Mouse (Mus musculus): Measurements from ENCODE around the gene Pah.
A peak's percentile ranks its signal among the peaks of the same experiment; 100 is the strongest.

Pah gene

GRCm38 (mm10) chr10:87520401-87521116 lies 1.0 kb upstream of the Pah start:
- TF ChIP-seq POU5F1 (IDR thresholded peaks at IDR 0.05; ENCODE audit: borderline replicate concordance, low read length) (no peak), NANOG (IDR thresholded peaks at IDR 0.05; ENCODE audit: borderline replicate concordance, low read length) (no peak), CTCF (conservative IDR thresholded peaks at IDR 0.05; ENCODE audit: low read length) (no peak)
- H3K36me3 ChIP-seq (ENCODE audit: insufficient read depth, low read length): no peaks in the 10 kb centered on the region

GRCm38 (mm10) chr10:87534172-87534571 lies 12.6 kb downstream of the Pah start:
- no peaks in the 10 kb centered on the region for H3K4me1 ChIP-seq (replicated peaks; ENCODE audit: low read depth, low read length)
- no peak for TF ChIP-seq NANOG (IDR thresholded peaks at IDR 0.05; ENCODE audit: borderline replicate concordance, low read length)

More at GRCm38 (mm10) chr10:87520401-87521116, 1.0 kb upstream of the Pah start:
- no peaks in the 10 kb centered on the region for H3K27me3 ChIP-seq (ENCODE audit: insufficient read depth, low read length)
- H3K4me1 ChIP-seq (replicated peaks; ENCODE audit: low read depth, low read length): no peaks in the 10 kb centered on the region
- no peak overlapping the region for H3K4me3 ChIP-seq (replicated peaks; ENCODE audit: low read length)
- no peaks in the 10 kb centered on the region for H3K9me3 ChIP-seq (ENCODE audit: low read length)

GRCm38 (mm10) chr10:87545759-87546158 lies 24.2 kb downstream of the Pah start:
- Histone ChIP-seq H3K27me3 (ENCODE audit: insufficient read depth, low read length) (no peaks in the 10 kb centered on the region), H3K4me3 (replicated peaks; ENCODE audit: low read length) (no peak overlapping the region), H3K36me3 (ENCODE audit: insufficient read depth, low read length) (no peaks in the 10 kb centered on the region), H3K9me3 (ENCODE audit: low read length) (peaks cover 11% of the 10 kb centered on the region), H3K4me1 (replicated peaks; ENCODE audit: low read depth, low read length) (no peaks in the 10 kb centered on the region)
- TF ChIP-seq POU5F1 (IDR thresholded peaks at IDR 0.05; ENCODE audit: borderline replicate concordance, low read length): no peak
- TF ChIP-seq NANOG (IDR thresholded peaks at IDR 0.05; ENCODE audit: borderline replicate concordance, low read length): no peak
- no peak for TF ChIP-seq CTCF (conservative IDR thresholded peaks at IDR 0.05; ENCODE audit: low read length)

More at GRCm38 (mm10) chr10:87534172-87534571, 12.6 kb downstream of the Pah start:
- Histone ChIP-seq H3K4me3 (replicated peaks; ENCODE audit: low read length) (no peak overlapping the region), H3K9me3 (ENCODE audit: low read length) (no peaks in the 10 kb centered on the region), H3K27me3 (ENCODE audit: insufficient read depth, low read length) (no peaks in the 10 kb centered on the region), H3K36me3 (ENCODE audit: insufficient read depth, low read length) (no peaks in the 10 kb centered on the region)

GRCm38 (mm10) chr10:87546299-87547234 lies 25.0 kb downstream of the Pah start:
- H3K9me3 ChIP-seq (ENCODE audit: low read length): peaks cover 11% of the 10 kb centered on the region
- no peaks in the 10 kb centered on the region for H3K36me3 ChIP-seq (ENCODE audit: insufficient read depth, low read length)
- TF ChIP-seq CTCF (conservative IDR thresholded peaks at IDR 0.05; ENCODE audit: low read length) (no peak), NANOG (IDR thresholded peaks at IDR 0.05; ENCODE audit: borderline replicate concordance, low read length) (no peak), POU5F1 (IDR thresholded peaks at IDR 0.05; ENCODE audit: borderline replicate concordance, low read length) (no peak)
- no peaks in the 10 kb centered on the region for H3K4me1 ChIP-seq (replicated peaks; ENCODE audit: low read depth, low read length)
- no peak overlapping the region for H3K4me3 ChIP-seq (replicated peaks; ENCODE audit: low read length)
- no peaks in the 10 kb centered on the region for H3K27me3 ChIP-seq (ENCODE audit: insufficient read depth, low read length)

- TF ChIP-seq CTCF (conservative IDR thresholded peaks at IDR 0.05; ENCODE audit: low read length): peak; percentile 90
- TF ChIP-seq POU5F1 (IDR thresholded peaks at IDR 0.05; ENCODE audit: borderline replicate concordance, low read length): no peak
- Histone ChIP-seq H3K4me3 (replicated peaks; ENCODE audit: low read length) (no peak overlapping the region), H3K27me3 (ENCODE audit: insufficient read depth, low read length) (peaks cover 28% of the 10 kb centered on the region), H3K4me1 (replicated peaks; ENCODE audit: low read depth, low read length) (0 out of 2 replicates have a peak, but pooled peaks cover 2% of the 10 kb centered on the region), H3K9me3 (ENCODE audit: low read length) (no peaks in the 10 kb centered on the region), H3K36me3 (ENCODE audit: insufficient read depth, low read length) (no peaks in the 10 kb centered on the region)
Measured at GRCm38 (mm10) chr10:87552726-87553125, 31.1 kb downstream of the Pah start.

- peaks cover 28% of the 10 kb centered on the region for H3K27me3 ChIP-seq (ENCODE audit: insufficient read depth, low read length)
- no peak for TF ChIP-seq CTCF (conservative IDR thresholded peaks at IDR 0.05; ENCODE audit: low read length)
- no peak for TF ChIP-seq NANOG (IDR thresholded peaks at IDR 0.05; ENCODE audit: borderline replicate concordance, low read length)
- no peak for TF ChIP-seq POU5F1 (IDR thresholded peaks at IDR 0.05; ENCODE audit: borderline replicate concordance, low read length)
- H3K36me3 ChIP-seq (ENCODE audit: insufficient read depth, low read length): no peaks in the 10 kb centered on the region
- no peak overlapping the region for H3K4me3 ChIP-seq (replicated peaks; ENCODE audit: low read length)
- no peaks in the 10 kb centered on the region for H3K9me3 ChIP-seq (ENCODE audit: low read length)
- 0 out of 2 replicates have a peak, but pooled peaks cover 2% of the 10 kb centered on the region for H3K4me1 ChIP-seq (replicated peaks; ENCODE audit: low read depth, low read length)
Measured at GRCm38 (mm10) chr10:87556441-87556840, 34.8 kb downstream of the Pah start.

GRCm38 (mm10) chr10:87563818-87564217 lies 42.2 kb downstream of the Pah start:
- Histone ChIP-seq H3K4me3 (replicated peaks; ENCODE audit: low read length) (no peak overlapping the region), H3K36me3 (ENCODE audit: insufficient read depth, low read length) (no peaks in the 10 kb centered on the region), H3K27me3 (ENCODE audit: insufficient read depth, low read length) (no peaks in the 10 kb centered on the region), H3K9me3 (ENCODE audit: low read length) (no peaks in the 10 kb centered on the region), H3K4me1 (replicated peaks; ENCODE audit: low read depth, low read length) (no peaks in the 10 kb centered on the region)
- no peak for TF ChIP-seq NANOG (IDR thresholded peaks at IDR 0.05; ENCODE audit: borderline replicate concordance, low read length)
- TF ChIP-seq CTCF (conservative IDR thresholded peaks at IDR 0.05; ENCODE audit: low read length): no peak
- TF ChIP-seq POU5F1 (IDR thresholded peaks at IDR 0.05; ENCODE audit: borderline replicate concordance, low read length): no peak

- H3K36me3 ChIP-seq (ENCODE audit: insufficient read depth, low read length): no peaks in the 10 kb centered on the region
Measured at GRCm38 (mm10) chr10:87565712-87566111, 44.1 kb downstream of the Pah start.

More at GRCm38 (mm10) chr10:87565712-87566111, 44.1 kb downstream of the Pah start:
- H3K4me1 ChIP-seq (replicated peaks; ENCODE audit: low read depth, low read length): no peaks in the 10 kb centered on the region
- no peak for TF ChIP-seq NANOG (IDR thresholded peaks at IDR 0.05; ENCODE audit: borderline replicate concordance, low read length)
- TF ChIP-seq CTCF (conservative IDR thresholded peaks at IDR 0.05; ENCODE audit: low read length): no peak
- no peak for TF ChIP-seq POU5F1 (IDR thresholded peaks at IDR 0.05; ENCODE audit: borderline replicate concordance, low read length)
- H3K9me3 ChIP-seq (ENCODE audit: low read length): no peaks in the 10 kb centered on the region
- no peak overlapping the region for H3K4me3 ChIP-seq (replicated peaks; ENCODE audit: low read length)
- no peaks in the 10 kb centered on the region for H3K27me3 ChIP-seq (ENCODE audit: insufficient read depth, low read length)

All from E14TG2a.4 (cell line).